Mouse (Mus musculus) C2C12 (cell line): Measurements from ENCODE around the gene Gm9.

Experiments used
- CTCF ChIP-seq: IDR thresholded peaks from one replicate; pipeline ENCODE4 v1.5.1; 2011; ENCODE audit not compliant: control insufficient read depth, insufficient read depth, insufficient read length
- MYOG ChIP-seq: IDR thresholded peaks from one replicate; pipeline ENCODE4 v1.6.1; 2011; ENCODE audit not compliant: control insufficient read depth, insufficient read length; ENCODE audit errors: extremely low read depth

- TF ChIP-seq MYOG (no peak), CTCF (no peak)
Measured at GRCm38 (mm10) chrX:37198676-37199075, 12.2 kb downstream of the Gm9 start.
